Mouse (Mus musculus) thymus, postnatal 36 days (tissue): ENCODE data around the gene Kcnk4.
A peak's percentile ranks its signal among the peaks of the same experiment; 100 is the strongest.

ENCODE experiments used
- DNase-seq, 2 experiments: peaks; one replicate each; pipeline ENCODE4 v3.0.0; 2022; ENCODE audit warnings: mixed read lengths in 2 of 2

Gene Kcnk4

GRCm38 (mm10) chr19:6936299-6936698 lies 2.0 kb upstream of the Kcnk4 start:
- peak; percentile 51 to 53 for DNase-seq

- peak in 1 of 2 experiments; percentile 18 for DNase-seq
These were observed 700 bp downstream of the Kcnk4 start for GRCm38 (mm10) chr19:6933436-6934194.

- no peak for DNase-seq
These were observed 1.2 kb downstream of the Kcnk4 start for GRCm38 (mm10) chr19:6933102-6933435.

- no peak for DNase-seq
These were observed 2.3 kb downstream of the Kcnk4 start for GRCm38 (mm10) chr19:6932018-6932417.

- DNase-seq = no peak
These were observed 3.3 kb downstream of the Kcnk4 start for GRCm38 (mm10) chr19:6931002-6931401.

- DNase-seq = peak in 1 of 2 experiments; percentile 10
These were observed 6.2 kb downstream of the Kcnk4 start for GRCm38 (mm10) chr19:6928080-6928479.

- DNase-seq = peak in 1 of 2 experiments; percentile 21
These were observed 7.6 kb downstream of the Kcnk4 start for GRCm38 (mm10) chr19:6926559-6927255.

- no peak for DNase-seq
These were observed 8.5 kb downstream of the Kcnk4 start for GRCm38 (mm10) chr19:6925611-6926329.

- DNase-seq = no peak
These were observed 9.1 kb downstream of the Kcnk4 start, which contains the start of gene Catsperz for GRCm38 (mm10) chr19:6925307-6925573. Gene Catsperz, minus strand, starts transcription at chr19:6925380.

GRCm38 (mm10) chr19:6924461-6925306 lies 9.6 kb downstream of the Kcnk4 start:
- DNase-seq = peak; percentile 81 to 88

- peak in 1 of 2 experiments; percentile 13 for DNase-seq
These were observed 11.2 kb downstream of the Kcnk4 start for GRCm38 (mm10) chr19:6922901-6923735.

GRCm38 (mm10) chr19:6921647-6922567 lies 12.4 kb downstream of the Kcnk4 start, which contains the start of gene Esrra:
Gene Esrra, minus strand, starts transcription at chr19:6921813.
- peak; percentile 100 for DNase-seq

- peak; percentile 66 to 78 for DNase-seq
These were observed 13.3 kb downstream of the Kcnk4 start for GRCm38 (mm10) chr19:6920741-6921636.

- peak in 1 of 2 experiments; percentile 42 for DNase-seq
These were observed 14.2 kb downstream of the Kcnk4 start for GRCm38 (mm10) chr19:6919876-6920740.

GRCm38 (mm10) chr19:6919431-6919830 lies 14.9 kb downstream of the Kcnk4 start:
- no peak for DNase-seq

- DNase-seq = no peak
These were observed 16.0 kb downstream of the Kcnk4 start for GRCm38 (mm10) chr19:6918321-6918720.

GRCm38 (mm10) chr19:6916496-6916895 lies 17.8 kb downstream of the Kcnk4 start:
- DNase-seq = no peak

- no peak for DNase-seq
These were observed 19.0 kb downstream of the Kcnk4 start for GRCm38 (mm10) chr19:6915276-6915675.
